Mouse (Mus musculus): ENCODE measurements at regions not wholly inside any gene's neighbourhood (a gene's known extent, or its start where the extent isn't known, plus 50 kb on each side); places are given as distances from the start of the nearest gene placed in this dataset.

DNA sequence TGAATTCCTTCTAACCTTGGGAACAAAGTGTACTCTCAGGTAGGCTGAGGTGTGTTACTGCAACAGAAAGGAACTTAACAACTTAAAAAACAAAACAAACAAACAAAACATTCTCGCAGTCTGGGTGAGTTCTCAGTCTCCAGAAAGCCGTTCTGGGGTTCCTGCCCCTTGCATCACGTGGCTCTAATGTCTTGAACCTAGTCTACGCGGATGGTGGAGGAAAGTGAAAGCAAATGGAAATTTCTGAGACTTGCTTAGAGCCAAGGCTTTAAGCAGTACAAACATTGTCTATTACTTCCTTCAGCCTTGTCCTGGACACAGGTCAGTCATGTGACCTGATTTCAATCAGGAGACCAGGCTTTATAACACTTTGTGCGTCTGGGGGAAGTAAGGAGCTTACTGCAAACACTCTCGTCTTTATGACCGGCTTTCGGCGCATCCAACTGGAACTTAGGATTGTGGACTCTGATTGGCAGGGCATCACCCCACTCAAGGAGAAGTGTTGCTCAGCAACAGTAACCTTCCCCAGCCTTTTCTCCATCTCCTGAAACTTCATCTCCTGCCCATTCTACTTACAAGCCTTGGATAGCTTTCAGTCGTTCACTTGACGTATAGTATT lies 125.9 kb upstream of the Gnao1 start:
- Histone ChIP-seq H3K4me2 (ENCODE audit: low read depth, low read length) (no peak overlapping the region), H3K27ac (ENCODE audit: low read length) (no peak overlapping the region), H3K9me3 (replicated peaks; ENCODE audit: control insufficient read depth, low read length) (no peaks in the 10 kb centered on the region), H3K36me3 (ENCODE audit: control insufficient read depth, insufficient read depth, low read length) (no peaks in the 10 kb centered on the region), H3K9ac (ENCODE audit: low read length) (no peak overlapping the region), H3K4me1 (ENCODE audit: control insufficient read depth, insufficient read depth, low read length) (no peaks in the 10 kb centered on the region), H3K4me3 (replicated peaks; ENCODE audit: low read length) (no peak overlapping the region), H3K27me3 (ENCODE audit: control insufficient read depth, insufficient read depth, low read length) (no peaks in the 10 kb centered on the region)
- 80% methylated on average over 12 of the region's 12 CpGs for WGBS
- no peak for ATAC-seq (ENCODE audit: insufficient read depth, low FRiP score)

DNA sequence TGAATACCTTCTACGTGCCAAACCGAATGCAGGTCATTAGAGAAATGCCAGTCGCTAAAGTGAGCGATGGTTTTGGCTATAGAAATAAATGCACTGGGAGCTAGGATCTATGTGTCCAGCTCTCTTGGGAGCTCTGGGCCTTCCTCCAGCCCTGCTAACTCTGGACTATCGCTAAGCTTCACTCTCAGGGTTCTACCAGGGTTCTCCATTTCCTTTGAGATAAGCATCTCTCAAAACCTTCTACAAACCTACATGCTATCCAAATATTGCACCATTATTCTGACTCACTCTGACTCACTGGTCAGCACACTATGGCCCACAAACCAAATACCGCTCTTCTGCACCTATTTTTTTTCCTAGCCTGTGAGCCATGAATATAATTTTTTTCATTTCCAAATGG lies 125.4 kb upstream of the Gnao1 start:
- 89% methylated on average over 6 of the region's 6 CpGs for WGBS
- H3K9me3 ChIP-seq (replicated peaks; ENCODE audit: control insufficient read depth, low read length) = no peaks in the 10 kb centered on the region
- H3K27me3 ChIP-seq (ENCODE audit: control insufficient read depth, insufficient read depth, low read length) = no peaks in the 10 kb centered on the region
- H3K4me3 ChIP-seq (replicated peaks; ENCODE audit: low read length) = no peak overlapping the region
- no peaks in the 10 kb centered on the region for H3K4me1 ChIP-seq (ENCODE audit: control insufficient read depth, insufficient read depth, low read length)
- H3K36me3 ChIP-seq (ENCODE audit: control insufficient read depth, insufficient read depth, low read length) = no peaks in the 10 kb centered on the region
- H3K27ac ChIP-seq (ENCODE audit: low read length) = no peak overlapping the region
- ATAC-seq (ENCODE audit: insufficient read depth, low FRiP score) = no peak
- H3K4me2 ChIP-seq (ENCODE audit: low read depth, low read length) = no peak overlapping the region
- no peak overlapping the region for H3K9ac ChIP-seq (ENCODE audit: low read length)

DNA sequence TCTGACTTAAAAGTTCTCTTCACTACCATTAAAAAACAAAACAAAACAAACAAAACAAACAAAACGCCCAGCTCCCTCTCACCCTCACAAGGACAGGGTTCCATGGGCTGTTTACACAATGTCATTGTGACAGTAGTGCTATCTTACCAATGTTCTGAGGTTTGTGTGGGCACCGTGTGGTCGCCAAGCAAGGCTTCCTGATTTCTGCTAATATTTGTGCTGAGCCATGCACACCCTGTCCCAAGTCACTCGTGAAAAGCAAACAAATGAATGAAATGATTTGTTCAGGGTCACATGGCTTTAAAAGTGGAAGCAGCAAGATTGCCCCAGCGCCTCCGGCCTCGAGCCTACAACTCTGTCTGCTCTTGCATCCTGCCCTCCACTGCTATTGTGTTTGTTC lies 120.9 kb upstream of the Gnao1 start:
- Histone ChIP-seq H3K27ac (ENCODE audit: low read length) (no peak overlapping the region), H3K9ac (ENCODE audit: low read length) (no peak overlapping the region), H3K27me3 (ENCODE audit: control insufficient read depth, insufficient read depth, low read length) (no peaks in the 10 kb centered on the region), H3K36me3 (ENCODE audit: control insufficient read depth, insufficient read depth, low read length) (no peaks in the 10 kb centered on the region), H3K4me3 (replicated peaks; ENCODE audit: low read length) (no peak overlapping the region), H3K4me2 (ENCODE audit: low read depth, low read length) (no peak overlapping the region), H3K4me1 (ENCODE audit: control insufficient read depth, insufficient read depth, low read length) (no peaks in the 10 kb centered on the region), H3K9me3 (replicated peaks; ENCODE audit: control insufficient read depth, low read length) (no peaks in the 10 kb centered on the region)
- ATAC-seq (ENCODE audit: insufficient read depth, low FRiP score) = no peak
- 49% methylated on average over 7 of the region's 7 CpGs for WGBS

DNA sequence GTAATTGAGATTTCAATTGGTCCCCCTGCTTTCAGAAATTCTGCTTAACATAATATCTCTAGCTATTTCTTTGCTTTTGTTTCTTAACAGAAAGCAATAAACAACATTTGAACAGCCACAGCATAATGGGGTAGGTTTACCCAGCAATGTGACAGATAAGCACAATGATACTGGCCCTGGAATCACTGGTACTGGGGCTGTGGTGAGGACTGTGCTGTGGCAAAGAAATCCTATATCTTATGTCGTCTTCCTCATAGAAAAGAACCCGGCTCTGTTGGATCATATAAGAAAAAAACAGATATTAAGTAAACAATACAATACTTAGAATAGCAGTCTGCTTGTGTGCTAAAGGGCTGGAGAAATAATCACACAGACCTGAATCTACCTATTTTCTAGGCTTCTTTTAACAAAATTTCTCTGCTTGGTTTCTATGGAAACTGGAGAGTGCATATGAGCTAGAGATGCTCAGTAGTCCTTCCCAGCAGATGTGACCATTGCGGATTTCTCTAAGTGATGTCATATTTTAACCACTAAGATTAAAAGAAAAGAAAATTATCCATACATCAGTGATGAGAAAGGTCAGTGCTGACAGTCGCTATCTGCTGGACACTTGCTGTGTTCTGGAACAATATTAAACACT lies 119.8 kb upstream of the Gnao1 start:
- H3K4me1 ChIP-seq (ENCODE audit: control insufficient read depth, insufficient read depth, low read length) = no peaks in the 10 kb centered on the region
- WGBS = 73% methylated on average over 4 of the region's 4 CpGs
- no peaks in the 10 kb centered on the region for H3K27me3 ChIP-seq (ENCODE audit: control insufficient read depth, insufficient read depth, low read length)
- H3K27ac ChIP-seq (ENCODE audit: low read length) = no peak overlapping the region
- no peak overlapping the region for H3K4me3 ChIP-seq (replicated peaks; ENCODE audit: low read length)
- H3K36me3 ChIP-seq (ENCODE audit: control insufficient read depth, insufficient read depth, low read length) = no peaks in the 10 kb centered on the region
- no peak overlapping the region for H3K9ac ChIP-seq (ENCODE audit: low read length)
- no peaks in the 10 kb centered on the region for H3K9me3 ChIP-seq (replicated peaks; ENCODE audit: control insufficient read depth, low read length)
- ATAC-seq (ENCODE audit: insufficient read depth, low FRiP score) = no peak
- no peak overlapping the region for H3K4me2 ChIP-seq (ENCODE audit: low read depth, low read length)

DNA sequence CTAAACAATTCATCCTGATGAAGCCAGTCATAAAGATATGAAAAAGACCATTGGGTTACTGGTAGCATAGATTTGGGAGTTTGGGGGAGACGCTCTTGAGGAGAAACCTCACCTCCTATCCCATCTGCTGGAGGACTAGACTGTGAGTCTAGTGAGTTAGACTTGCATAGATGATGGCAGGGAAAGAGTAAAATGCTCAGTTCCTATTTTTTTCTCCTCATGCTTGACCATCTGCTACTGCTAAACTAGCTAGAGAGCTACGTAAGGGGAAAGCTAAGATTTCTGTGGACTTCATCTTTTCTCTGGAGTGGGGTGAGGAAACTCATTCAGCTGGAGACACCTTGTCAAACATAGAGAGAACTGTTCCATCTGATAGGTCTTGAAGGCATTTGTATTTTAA lies 118.4 kb upstream of the Gnao1 start:
- Histone ChIP-seq H3K4me2 (ENCODE audit: low read depth, low read length) (no peak overlapping the region), H3K9ac (ENCODE audit: low read length) (no peak overlapping the region), H3K27ac (ENCODE audit: low read length) (no peak overlapping the region), H3K36me3 (ENCODE audit: control insufficient read depth, insufficient read depth, low read length) (no peaks in the 10 kb centered on the region), H3K27me3 (ENCODE audit: control insufficient read depth, insufficient read depth, low read length) (no peaks in the 10 kb centered on the region), H3K4me1 (ENCODE audit: control insufficient read depth, insufficient read depth, low read length) (no peaks in the 10 kb centered on the region), H3K9me3 (replicated peaks; ENCODE audit: control insufficient read depth, low read length) (no peaks in the 10 kb centered on the region), H3K4me3 (replicated peaks; ENCODE audit: low read length) (no peak overlapping the region)
- WGBS = 90% methylated on average over 2 of the region's 2 CpGs
- ATAC-seq (ENCODE audit: insufficient read depth, low FRiP score) = no peak

DNA sequence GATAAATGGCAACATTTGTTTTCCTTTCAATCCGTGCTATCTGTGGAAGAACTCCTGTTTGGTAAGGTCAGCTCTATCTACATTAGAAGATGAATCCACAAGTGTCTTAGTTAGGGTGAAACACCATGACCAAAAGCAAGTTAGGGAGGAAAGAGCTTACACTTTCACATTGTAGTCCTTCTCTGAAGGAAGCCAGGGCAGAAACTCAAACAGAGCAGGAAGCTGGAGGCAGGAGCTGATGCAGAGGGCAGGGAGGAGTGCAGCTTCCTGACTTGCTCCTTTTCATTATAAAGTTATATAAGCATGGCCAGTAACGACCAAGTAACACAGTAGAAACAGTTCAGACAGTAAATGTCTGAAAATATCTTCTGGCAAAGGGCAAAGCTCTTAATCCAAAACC lies 117.9 kb upstream of the Gnao1 start:
- Histone ChIP-seq H3K36me3 (ENCODE audit: control insufficient read depth, insufficient read depth, low read length) (no peaks in the 10 kb centered on the region), H3K4me2 (ENCODE audit: low read depth, low read length) (no peak overlapping the region), H3K4me3 (replicated peaks; ENCODE audit: low read length) (no peak overlapping the region), H3K27ac (ENCODE audit: low read length) (no peak overlapping the region), H3K4me1 (ENCODE audit: control insufficient read depth, insufficient read depth, low read length) (no peaks in the 10 kb centered on the region), H3K9ac (ENCODE audit: low read length) (no peak overlapping the region), H3K27me3 (ENCODE audit: control insufficient read depth, insufficient read depth, low read length) (no peaks in the 10 kb centered on the region), H3K9me3 (replicated peaks; ENCODE audit: control insufficient read depth, low read length) (no peaks in the 10 kb centered on the region)
- 62% methylated on average over 2 of the region's 2 CpGs for WGBS
- ATAC-seq (ENCODE audit: insufficient read depth, low FRiP score) = no peak

DNA sequence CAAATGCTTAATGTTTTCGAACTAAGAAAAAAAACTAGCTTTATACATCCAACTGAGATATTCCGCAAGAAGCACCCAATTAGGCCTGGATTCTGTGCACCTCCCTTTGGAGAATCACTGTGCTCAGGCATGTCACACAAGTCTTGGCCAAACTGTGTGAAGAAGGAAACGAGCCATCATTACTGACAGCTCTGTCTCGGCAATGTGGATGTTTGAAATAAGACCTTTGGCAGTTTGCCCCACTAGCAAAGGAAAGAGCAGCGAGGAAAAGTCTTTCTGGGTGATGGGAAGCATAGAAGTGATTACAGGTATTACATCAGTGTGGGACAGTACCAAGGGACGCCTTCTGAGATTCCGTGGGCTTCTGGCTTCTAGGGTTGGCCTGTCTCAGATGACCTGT lies 112.6 kb upstream of the Gnao1 start:
- no peak for ATAC-seq (ENCODE audit: insufficient read depth, low FRiP score)
- Histone ChIP-seq H3K36me3 (ENCODE audit: control insufficient read depth, insufficient read depth, low read length) (no peaks in the 10 kb centered on the region), H3K4me1 (ENCODE audit: control insufficient read depth, insufficient read depth, low read length) (no peaks in the 10 kb centered on the region), H3K9me3 (replicated peaks; ENCODE audit: control insufficient read depth, low read length) (no peaks in the 10 kb centered on the region), H3K27ac (ENCODE audit: low read length) (no peak overlapping the region), H3K4me2 (ENCODE audit: low read depth, low read length) (no peak overlapping the region), H3K4me3 (replicated peaks; ENCODE audit: low read length) (no peak overlapping the region), H3K27me3 (ENCODE audit: control insufficient read depth, insufficient read depth, low read length) (no peaks in the 10 kb centered on the region), H3K9ac (ENCODE audit: low read length) (no peak overlapping the region)
- WGBS = 54% methylated on average over 7 of the region's 7 CpGs

DNA sequence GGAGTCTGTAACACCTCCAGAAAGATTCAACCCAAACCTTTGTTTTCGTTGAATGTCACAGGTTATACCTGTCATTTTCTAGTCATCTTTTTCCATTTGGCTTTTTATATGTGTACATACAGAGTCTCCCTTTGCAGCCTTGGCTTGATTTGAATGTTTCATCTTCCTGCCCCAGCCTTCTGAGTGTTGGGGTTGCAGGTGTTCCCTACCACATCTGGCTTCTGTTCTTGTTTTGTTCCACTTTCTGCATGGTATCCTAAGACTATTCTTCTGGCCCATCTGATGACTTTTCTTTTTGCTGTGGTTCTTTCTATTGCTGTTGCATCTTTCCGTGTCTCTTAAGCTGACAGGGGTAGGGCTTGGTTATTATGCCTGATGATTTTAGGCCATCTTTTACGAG lies 111.3 kb upstream of the Gnao1 start:
- Histone ChIP-seq H3K4me3 (replicated peaks; ENCODE audit: low read length) (no peak overlapping the region), H3K4me1 (ENCODE audit: control insufficient read depth, insufficient read depth, low read length) (no peaks in the 10 kb centered on the region), H3K27ac (ENCODE audit: low read length) (no peak overlapping the region), H3K9me3 (replicated peaks; ENCODE audit: control insufficient read depth, low read length) (no peaks in the 10 kb centered on the region), H3K4me2 (ENCODE audit: low read depth, low read length) (no peak overlapping the region), H3K36me3 (ENCODE audit: control insufficient read depth, insufficient read depth, low read length) (no peaks in the 10 kb centered on the region), H3K9ac (ENCODE audit: low read length) (no peak overlapping the region), H3K27me3 (ENCODE audit: control insufficient read depth, insufficient read depth, low read length) (no peaks in the 10 kb centered on the region)
- 83% methylated on average over 3 of the region's 3 CpGs for WGBS
- ATAC-seq (ENCODE audit: insufficient read depth, low FRiP score) = no peak

DNA sequence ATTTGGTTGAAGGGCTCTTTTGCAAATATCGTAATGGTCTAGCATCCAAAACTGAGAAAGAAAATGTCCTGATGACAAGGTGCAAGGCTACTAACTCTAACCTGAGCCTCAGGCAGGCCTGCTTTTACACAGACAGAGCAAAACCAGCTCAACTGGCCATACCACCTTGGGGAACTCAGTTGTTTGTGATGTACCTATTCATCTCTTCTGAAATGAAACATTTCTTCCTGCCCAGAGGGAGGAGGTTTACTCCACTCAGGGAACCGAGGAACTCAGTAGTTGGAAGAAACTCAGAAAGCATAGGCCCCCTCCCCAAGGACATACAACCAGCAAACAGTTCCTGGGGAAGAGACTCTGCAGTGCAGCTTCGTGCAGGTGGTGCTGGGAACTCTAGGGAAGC lies 108.4 kb upstream of the Gnao1 start:
- WGBS = 57% methylated on average over 3 of the region's 3 CpGs
- Histone ChIP-seq H3K4me2 (ENCODE audit: low read depth, low read length) (no peak overlapping the region), H3K9ac (ENCODE audit: low read length) (no peak overlapping the region), H3K27ac (ENCODE audit: low read length) (no peak overlapping the region), H3K4me3 (replicated peaks; ENCODE audit: low read length) (no peak overlapping the region), H3K9me3 (replicated peaks; ENCODE audit: control insufficient read depth, low read length) (no peaks in the 10 kb centered on the region), H3K36me3 (ENCODE audit: control insufficient read depth, insufficient read depth, low read length) (no peaks in the 10 kb centered on the region), H3K4me1 (ENCODE audit: control insufficient read depth, insufficient read depth, low read length) (no peaks in the 10 kb centered on the region), H3K27me3 (ENCODE audit: control insufficient read depth, insufficient read depth, low read length) (no peaks in the 10 kb centered on the region)
- no peak for ATAC-seq (ENCODE audit: insufficient read depth, low FRiP score)

Measured in stomach, embryonic 16.5 days (tissue).